Mouse (Mus musculus) CD4-positive, CD25-positive, alpha-beta regulatory T cell, adult 2 months (primary cell): ENCODE data around the gene Lin28a.
"Not testable (repeated sequence)": the region's sequence is repeated elsewhere in the genome, so short reads cannot be mapped to it uniquely, and the experiment has no call there.

ENCODE experiments used
- DNase-seq: peaks from one replicate; pipeline ENCODE4 v3.0.0-alpha.2; 2012; ENCODE audit warnings: low read depth, low spot score

The Lin28a gene

GRCm38 (mm10) chr4:134019210-134019609 is 569 bp upstream of the Lin28a start:
- no peak for DNase-seq

GRCm38 (mm10) chr4:134018038-134018778 is 433 bp downstream of the Lin28a start:
- no peak for DNase-seq

GRCm38 (mm10) chr4:134017201-134017865 is 1.3 kb downstream of the Lin28a start:
- no peak for DNase-seq

GRCm38 (mm10) chr4:134016767-134017166 is 1.9 kb downstream of the Lin28a start:
- no peak for DNase-seq

DNA sequence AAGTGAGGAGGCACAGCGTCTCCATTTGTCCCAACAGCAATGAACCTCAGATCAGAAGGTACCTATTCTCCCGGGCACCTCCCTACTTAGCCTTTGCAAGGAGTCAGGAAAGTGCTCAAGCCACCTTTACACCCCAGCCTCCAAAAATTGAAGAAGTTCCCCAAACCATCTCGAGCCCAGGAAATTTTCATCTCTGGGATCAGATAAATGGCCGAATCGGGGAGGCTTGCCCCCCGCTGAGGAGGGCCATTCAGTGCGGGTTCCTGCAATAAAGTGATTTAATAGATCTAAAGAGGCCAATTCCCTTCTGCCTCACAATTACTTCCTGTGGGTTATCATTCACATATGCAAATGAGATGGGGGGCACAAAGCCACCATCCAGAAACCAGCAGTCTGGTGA is 2.4 kb downstream of the Lin28a start:
- no peak for DNase-seq

DNA sequence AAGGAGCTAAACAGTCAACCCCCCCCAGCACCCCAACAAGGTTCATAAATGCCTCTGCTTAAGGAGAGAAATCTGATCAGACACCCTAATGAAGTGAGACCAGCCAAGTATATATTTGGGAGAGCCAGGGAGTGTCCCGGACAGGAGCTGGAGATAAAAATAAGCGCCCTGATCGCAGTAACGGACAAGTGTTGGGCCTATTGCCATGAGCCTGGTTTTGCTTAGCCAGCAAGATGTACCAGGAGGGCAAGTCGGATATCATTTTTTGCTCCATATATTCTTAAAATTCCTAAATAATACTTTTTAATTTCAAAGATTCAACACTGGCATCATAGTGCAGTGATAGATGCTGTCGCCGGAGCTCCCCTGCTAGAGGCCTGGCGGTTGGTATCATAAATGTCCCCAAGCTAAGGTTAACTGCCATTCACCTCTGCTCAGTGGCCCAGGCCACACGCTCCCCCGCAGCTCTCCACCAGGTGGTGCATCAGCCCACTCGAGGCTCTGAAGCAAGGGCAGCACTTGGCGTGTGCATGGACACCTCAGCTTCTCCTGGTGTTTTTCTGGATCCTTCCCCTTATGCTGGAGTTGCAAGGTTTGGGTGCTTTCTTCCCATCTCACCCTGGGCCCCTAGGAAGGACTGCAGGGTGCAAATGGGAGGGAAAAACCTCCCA is 5.6 kb downstream of the Lin28a start:
- peak; percentile 40 for DNase-seq

DNA sequence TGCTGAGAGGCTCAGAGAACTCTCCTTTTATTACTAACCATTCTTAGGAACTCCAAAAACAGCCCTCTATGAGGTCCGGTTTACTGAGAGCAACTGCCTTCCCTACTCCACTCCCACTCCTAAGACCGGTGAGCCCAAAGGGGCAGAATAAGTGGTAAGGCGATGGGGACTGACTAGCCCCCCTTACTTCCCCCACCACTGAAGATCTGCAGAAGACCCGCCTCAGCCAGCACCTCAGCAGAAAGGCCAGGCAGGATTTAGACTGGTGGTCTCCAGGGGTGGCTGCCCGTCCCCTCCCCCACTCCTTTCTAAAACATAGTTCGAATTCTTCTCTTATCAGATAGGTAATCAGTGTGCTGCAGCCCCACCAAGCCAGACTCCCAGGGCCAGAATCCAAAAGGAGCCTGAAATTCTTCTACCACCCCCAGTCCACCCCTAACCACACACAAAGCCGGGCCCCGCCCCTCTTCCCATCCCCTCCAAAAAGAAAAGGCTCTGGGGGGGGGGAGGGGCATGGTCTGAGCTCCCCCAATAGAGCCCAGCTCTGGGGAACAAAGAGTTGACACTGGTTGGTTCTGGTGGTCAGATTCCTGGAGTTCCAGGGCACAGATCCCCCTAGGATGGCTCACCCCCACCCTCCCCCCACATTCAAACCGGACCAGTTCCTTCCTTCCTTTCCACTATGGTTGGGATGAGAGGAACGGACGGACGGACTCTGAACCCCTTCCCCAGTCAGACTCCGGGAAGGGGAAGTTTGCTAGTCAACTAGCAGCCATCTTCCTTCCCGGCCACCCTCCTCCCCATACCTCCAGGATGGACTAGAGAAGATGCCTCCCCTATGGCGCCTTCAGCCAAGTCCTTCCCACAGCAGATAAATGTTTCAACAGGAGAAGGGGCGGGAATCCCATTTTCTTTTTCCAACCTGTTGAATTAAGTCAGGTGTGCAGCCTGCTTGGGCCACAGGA is 6.9 kb downstream of the Lin28a start:
- no peak for DNase-seq

DNA sequence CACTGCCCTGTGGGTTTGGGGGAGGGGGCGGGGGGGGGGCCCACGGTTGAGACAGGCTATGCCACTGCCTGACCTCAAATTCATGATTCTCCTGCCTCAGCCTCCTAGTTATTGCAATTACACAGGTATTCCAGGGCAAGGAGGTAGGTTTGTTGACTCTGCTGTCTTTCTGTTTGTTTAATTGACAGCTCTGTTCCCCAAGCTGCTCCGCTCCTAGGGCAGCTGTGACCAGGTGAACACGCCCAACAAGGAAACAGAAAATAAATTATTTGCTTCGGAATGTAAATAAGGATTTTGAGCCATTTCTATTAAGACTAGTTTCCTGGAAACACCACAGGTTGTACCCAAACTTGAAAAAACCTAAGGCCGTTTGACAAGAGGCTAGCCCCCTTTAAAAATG is 8.9 kb downstream of the Lin28a start:
- DNase-seq, result no peak

DNA sequence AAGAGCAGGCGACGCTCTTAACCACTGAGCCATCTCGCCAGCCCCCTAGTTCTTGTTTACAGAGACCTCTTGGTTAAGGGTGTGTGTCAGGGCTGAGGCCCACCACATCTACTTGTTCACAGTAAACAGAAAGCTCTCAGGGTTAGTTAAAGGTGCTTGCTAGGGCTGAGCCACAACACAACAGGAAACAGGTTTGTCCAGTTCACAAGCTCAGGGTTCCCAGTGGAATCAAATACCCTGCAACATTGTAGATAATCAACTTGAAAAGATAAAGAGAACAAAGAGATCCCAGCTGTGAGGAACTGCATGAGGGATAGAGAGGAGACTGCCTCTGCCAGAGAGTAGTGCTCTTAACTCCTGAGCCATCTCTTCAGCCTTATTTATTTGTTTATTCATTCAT is 11.8 kb downstream of the Lin28a start:
- DNase-seq, result no peak

- no peak for DNase-seq
Measured at GRCm38 (mm10) chr4:134005581-134006358, 12.9 kb downstream of the Lin28a start.

- no peak for DNase-seq
Measured at GRCm38 (mm10) chr4:134002903-134003302, 15.7 kb downstream of the Lin28a start.

DNA sequence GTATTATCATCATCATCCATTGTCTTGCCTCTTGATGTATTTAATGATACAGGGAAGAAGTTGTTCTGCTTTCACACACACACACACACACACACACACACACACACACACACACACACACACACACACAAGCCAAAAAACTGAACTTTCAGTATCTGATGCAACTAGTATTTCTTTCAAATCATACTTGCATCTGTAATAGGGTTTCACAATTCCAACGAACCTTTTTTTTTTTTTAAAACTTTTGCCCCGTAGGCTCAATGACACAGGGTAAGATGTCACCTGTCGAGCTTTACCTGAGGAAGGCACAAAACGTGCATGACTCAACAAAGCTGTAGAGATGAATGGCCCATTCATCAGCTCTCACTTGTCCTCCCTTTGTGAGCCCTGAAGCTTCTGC is 16.4 kb downstream of the Lin28a start:
- DNase-seq, result no peak

DNA sequence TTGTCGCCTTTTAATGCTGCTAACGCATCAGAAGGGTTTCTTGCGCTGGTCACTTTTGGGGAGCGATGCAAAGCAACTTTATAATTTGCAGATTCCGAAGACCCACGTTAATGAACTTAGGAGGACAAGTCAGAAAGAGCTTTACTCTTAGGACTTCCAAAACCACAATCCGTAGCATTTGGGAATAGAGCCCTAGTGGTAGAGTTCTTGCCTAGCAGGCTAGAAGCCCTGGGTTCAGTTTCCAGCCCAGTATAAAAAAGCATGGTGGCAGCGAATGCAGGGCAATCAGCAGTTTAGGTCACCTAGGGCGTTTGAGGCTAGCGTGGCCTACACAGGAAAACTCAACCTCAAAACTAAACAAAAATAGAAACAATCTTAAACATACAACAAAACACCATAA is 16.9 kb downstream of the Lin28a start:
- DNase-seq, result no peak

DNA sequence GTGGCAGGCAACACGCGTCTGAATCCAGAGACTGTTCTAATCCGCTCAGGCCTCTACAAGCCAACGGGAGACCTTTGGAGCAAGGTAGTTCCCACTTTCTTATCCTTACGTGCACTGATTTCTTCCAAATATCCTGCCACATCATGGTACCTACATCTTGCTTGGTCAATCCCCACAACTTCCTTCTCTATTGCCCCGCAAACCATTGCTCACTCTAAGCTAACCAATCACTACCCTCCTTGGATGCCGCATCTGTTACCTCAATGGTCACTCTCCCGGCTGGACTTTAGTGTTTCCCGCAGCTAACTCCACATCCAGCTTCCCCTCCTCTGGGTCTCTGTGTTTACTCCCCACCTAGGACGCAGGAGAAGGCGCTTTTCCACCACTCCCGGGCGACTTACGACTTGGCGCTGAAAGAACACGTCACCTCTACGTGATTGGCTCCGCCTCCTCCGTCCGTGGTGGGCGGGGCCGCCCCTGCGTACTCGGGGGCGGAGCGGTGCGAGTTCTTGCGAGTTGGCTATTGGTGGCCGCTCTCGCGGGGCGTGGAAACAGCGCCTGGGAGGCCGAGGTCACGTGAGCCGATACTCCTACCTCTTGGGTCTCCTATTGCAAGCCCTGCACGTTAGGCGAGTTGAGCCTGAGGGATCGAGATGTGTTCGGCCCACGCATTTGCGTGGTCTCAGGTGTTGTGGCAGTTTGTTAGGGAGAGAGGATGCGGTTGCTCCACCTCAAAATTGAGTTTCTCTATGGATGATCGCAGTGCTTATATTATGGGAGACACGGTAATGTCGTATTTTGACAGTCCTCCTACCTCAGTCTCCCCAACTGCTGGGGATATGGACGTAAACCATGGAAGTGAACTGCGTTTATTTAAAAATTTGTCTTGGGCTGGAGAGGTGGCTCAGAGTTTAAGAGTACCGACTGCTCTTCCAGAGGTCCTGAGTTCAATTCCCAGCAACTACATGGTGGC is 17.9 kb downstream of the Lin28a start, which contains the start of gene Dhdds:
Dhdds (minus strand) TSS at position 453 of the 973 bp plus-strand sequence.
- peak; percentile 99 for DNase-seq

DNA sequence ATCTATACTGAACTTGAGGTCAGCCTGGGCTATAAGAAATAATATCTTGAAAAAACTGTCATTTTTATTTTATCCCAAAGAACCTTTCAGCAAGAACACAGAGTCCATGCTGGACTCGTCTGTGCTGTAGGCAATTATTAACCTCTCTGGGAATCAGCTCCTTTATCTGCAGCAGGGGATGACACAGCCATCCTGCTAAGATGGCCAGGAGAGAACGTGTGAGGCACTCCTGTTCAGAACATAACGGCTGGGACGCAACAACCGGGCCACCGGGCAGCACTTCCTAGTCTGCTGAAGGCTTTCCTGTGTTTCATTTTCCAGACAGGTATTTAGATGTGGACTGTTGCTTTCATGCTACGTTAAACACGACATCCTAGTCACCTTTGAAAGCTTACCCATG is 23.9 kb downstream of the Lin28a start:
- DNase-seq, result no peak

DNA sequence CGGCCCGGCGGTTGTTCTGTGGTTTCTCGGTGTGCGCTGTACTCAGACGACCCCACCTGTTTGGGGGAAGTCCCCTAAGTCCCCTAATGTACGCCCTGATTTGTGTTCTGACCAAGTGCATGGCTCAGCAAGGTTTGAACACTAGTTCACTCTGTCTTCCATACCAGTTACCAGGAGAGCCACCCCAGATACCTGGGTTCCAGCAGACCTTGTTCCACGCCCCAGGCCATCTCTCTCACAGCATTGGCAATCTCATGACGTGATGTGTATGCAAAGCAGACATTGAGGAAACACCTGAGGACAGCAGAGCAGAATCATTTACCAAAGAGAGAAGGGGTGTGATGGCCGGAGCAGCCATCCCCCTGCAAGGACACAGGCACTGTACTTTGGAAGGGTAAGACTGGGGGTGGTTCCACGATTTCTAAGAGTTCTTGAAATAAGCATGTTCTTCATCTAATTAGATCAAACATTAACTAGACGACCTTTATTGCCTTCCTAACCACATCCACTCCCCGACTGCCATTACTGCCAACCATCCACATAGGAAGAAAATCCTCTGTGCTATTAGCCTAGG is 27.5 kb downstream of the Lin28a start:
- no peak for DNase-seq

GRCm38 (mm10) chr4:133990035-133990434 is 28.6 kb downstream of the Lin28a start:
- no peak for DNase-seq

DNA sequence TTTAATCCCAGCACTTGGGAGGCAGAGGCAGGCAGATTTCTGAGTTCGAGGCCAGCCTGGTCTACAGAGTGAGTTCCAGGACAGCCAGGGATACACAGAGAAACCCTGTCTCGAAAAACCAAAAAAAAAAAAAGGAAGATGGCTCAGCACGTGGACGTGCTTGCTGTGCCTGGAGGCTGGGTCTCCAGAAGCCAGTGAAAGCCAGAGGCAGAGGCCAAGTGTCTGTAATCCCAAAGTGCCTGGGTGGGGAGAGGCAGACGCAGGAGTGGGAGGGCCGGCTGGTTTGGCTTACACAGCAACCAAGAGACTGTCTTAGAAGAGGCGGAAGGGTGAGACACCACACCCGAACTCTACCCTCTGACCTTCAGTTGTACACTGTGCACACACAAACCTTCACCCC is 30.4 kb downstream of the Lin28a start:
- DNase-seq, result not testable (repeated sequence)

GRCm38 (mm10) chr4:133982936-133983335 is 35.7 kb downstream of the Lin28a start:
- no peak for DNase-seq
